Mouse (Mus musculus) liver, adult 2 months (tissue): Measurements from ENCODE around the gene Ccdc82. TPM values are rescaled to one million over a fixed set of nuclear protein-coding genes. Genes with fewer than 3 reads are reported as not detected.

Experiments
- DNase-seq: peaks from one replicate; pipeline ENCODE4 v3.0.0-alpha.2; 2011; ENCODE audit warnings: low read depth, low spot score; ENCODE audit errors: extremely low read depth
- H3K27ac ChIP-seq: fragments of 200-500 bp; replicated peaks from 2 replicates; pipeline ENCODE4 v1.5.1; 2012; ENCODE audit warnings: low read depth, mild to moderate bottlenecking, control low read depth, inconsistent platforms, low read length; ENCODE audit not compliant: insufficient read depth
- H3K27me3 ChIP-seq: fragments of 200-500 bp; 2 replicates; pipeline ENCODE4 v1.6.1; 2012; ENCODE audit warnings: mild to moderate bottlenecking, moderate library complexity, low read length, inconsistent platforms; ENCODE audit not compliant: control insufficient read depth, insufficient read depth
- H3K36me3 ChIP-seq: fragments of 200-500 bp; 2 replicates; pipeline ENCODE4 v1.6.1; 2012; ENCODE audit warnings: low read length, inconsistent platforms; ENCODE audit not compliant: control insufficient read depth, insufficient read depth
- H3K4me1 ChIP-seq: fragments of 200-500 bp; 2 replicates; pipeline ENCODE4 v1.6.1; 2011; ENCODE audit warnings: low read length; ENCODE audit not compliant: control insufficient read depth, insufficient read depth
- H3K4me3 ChIP-seq: fragments of 200-500 bp; 2 replicates; pipeline ENCODE4 v1.5.1; 2011; ENCODE audit warnings: low read depth, mild to moderate bottlenecking, control low read depth, low read length, moderate library complexity; ENCODE audit not compliant: insufficient read depth
- H3K79me2 ChIP-seq: fragments of 200-500 bp; 2 replicates; pipeline ENCODE4 v1.6.1; 2012; ENCODE audit warnings: inconsistent platforms, mild to moderate bottlenecking, low read length, moderate library complexity; ENCODE audit not compliant: control insufficient read depth, insufficient read depth
- H3K9ac ChIP-seq: fragments of 200-500 bp; 2 replicates; pipeline ENCODE4 v1.6.1; 2012; ENCODE audit warnings: low read depth, mild to moderate bottlenecking, control low read depth, inconsistent platforms, low read length
- CTCF ChIP-seq: fragments of 200-500 bp; IDR thresholded peaks from 2 replicates; pipeline ENCODE4 v1.5.1; 2011; ENCODE audit warnings: low read depth, low read length, control low read depth
- POLR2A ChIP-seq: fragments of 200-500 bp; IDR thresholded peaks from 2 replicates; pipeline ENCODE4 v1.6.1; 2011; ENCODE audit warnings: low read length, control low read depth; ENCODE audit not compliant: insufficient read depth; ENCODE audit errors: extremely low read depth
- WGBS: fragments of 180-500 bp; shearing (Covaris S2); methylation state at CpG from one replicate; pipeline ENCODE4 v1.1.7; 2018; 5-methylcytosine and 5-hydroxymethylcytosine counted together
- polyA plus RNA-seq: library from polyadenylated mRNA; depleted of rRNA; stranded (reverse); fragments of >200 nt; gene quantifications from 2 replicates; pipeline ENCODE4 v1.2.3, GENCODE M21; 2012
- total RNA-seq: library from RNA; depleted of rRNA; stranded (reverse); fragments of >200 nt; gene quantifications from 2 replicates; pipeline ENCODE4 v1.2.3, GENCODE M21; 2014

Gene Ccdc82
- total and polyA plus RNA-seq, 2 experiments, result 1.6 to 6.9 TPM

- no peak overlapping the region for H3K27ac ChIP-seq
- TF ChIP-seq CTCF (no peak), POLR2A (no peak)
- no peaks in the 10 kb centered on the region for H3K27me3 ChIP-seq
- no peak for DNase-seq
- H3K4me1 ChIP-seq, result no peaks in the 10 kb centered on the region
- no peak overlapping the region for H3K4me3 ChIP-seq
- H3K36me3 ChIP-seq, result peaks cover 2% of the 10 kb centered on the region
- 78% methylated on average over 1 of the region's 1 CpGs for WGBS
- H3K79me2 ChIP-seq, result no peaks in the 10 kb centered on the region; the same call in 1 of the 2 replicates
- no peak overlapping the region for H3K9ac ChIP-seq
Observed at GRCm38 (mm10) chr9:13256726-13257125, 10.0 kb downstream of the Ccdc82 start.

- 96% methylated on average over 2 of the region's 2 CpGs for WGBS
- DNase-seq, result no peak
Observed at GRCm38 (mm10) chr9:13258173-13258572, 11.4 kb downstream of the Ccdc82 start.

GRCm38 (mm10) chr9:13260980-13261379 lies 14.2 kb downstream of the Ccdc82 start:
- Histone ChIP-seq H3K27me3 (no peaks in the 10 kb centered on the region), H3K79me2 (no peaks in the 10 kb centered on the region), H3K36me3 (no peaks in the 10 kb centered on the region), H3K9ac (no peak overlapping the region), H3K27ac (no peak overlapping the region), H3K4me1 (no peaks in the 10 kb centered on the region), H3K4me3 (no peak overlapping the region)
- 77% methylated on average over 3 of the region's 3 CpGs for WGBS
- DNase-seq, result no peak
- no peak for TF ChIP-seq POLR2A
- TF ChIP-seq CTCF, result no peak

More at GRCm38 (mm10) chr9:13258173-13258572, 11.4 kb downstream of the Ccdc82 start:
- Histone ChIP-seq H3K9ac (no peak overlapping the region), H3K27me3 (no peaks in the 10 kb centered on the region), H3K4me1 (no peaks in the 10 kb centered on the region), H3K36me3 (peaks cover 2% of the 10 kb centered on the region; the same call in 1 of the 2 replicates), H3K79me2 (no peaks in the 10 kb centered on the region), H3K4me3 (no peak overlapping the region), H3K27ac (no peak overlapping the region)
- TF ChIP-seq POLR2A, result no peak
- TF ChIP-seq CTCF, result no peak

- no peak for DNase-seq
- Histone ChIP-seq H3K79me2 (no peaks in the 10 kb centered on the region), H3K4me1 (no peaks in the 10 kb centered on the region), H3K9ac (no peak overlapping the region), H3K4me3 (no peak overlapping the region), H3K36me3 (peaks cover 10% of the 10 kb centered on the region), H3K27ac (no peak overlapping the region), H3K27me3 (no peaks in the 10 kb centered on the region)
- WGBS, result 93% methylated on average over 1 of the region's 1 CpGs
- TF ChIP-seq CTCF, result no peak
- TF ChIP-seq POLR2A, result no peak
Observed at GRCm38 (mm10) chr9:13273219-13273618, 26.5 kb downstream of the Ccdc82 start.

- TF ChIP-seq CTCF (no peak), POLR2A (no peak)
- 66% methylated on average over 2 of the region's 2 CpGs for WGBS
Observed at GRCm38 (mm10) chr9:13287482-13287881, 40.7 kb downstream of the Ccdc82 start.

GRCm38 (mm10) chr9:13296274-13297121 lies 49.7 kb downstream of the Ccdc82 start:
- H3K9ac ChIP-seq, result peak overlapping the region; percentile 79
- no peaks in the 10 kb centered on the region for H3K36me3 ChIP-seq
- TF ChIP-seq POLR2A, result no peak
- TF ChIP-seq CTCF, result peak; percentile 66
- peak; percentile 36 for DNase-seq
- H3K27ac ChIP-seq, result peak overlapping the region; percentile 58
- peak overlapping the region; percentile 90 for H3K4me3 ChIP-seq
- WGBS, result 1% methylated on average over 28 of the region's 28 CpGs
- no peaks in the 10 kb centered on the region for H3K79me2 ChIP-seq
- peaks cover 5% of the 10 kb centered on the region; the same call in 1 of the 2 replicates for H3K4me1 ChIP-seq
- no peaks in the 10 kb centered on the region for H3K27me3 ChIP-seq

More at GRCm38 (mm10) chr9:13287482-13287881, 40.7 kb downstream of the Ccdc82 start:
- Histone ChIP-seq H3K9ac (no peak overlapping the region), H3K79me2 (no peaks in the 10 kb centered on the region), H3K27ac (no peak overlapping the region), H3K27me3 (no peaks in the 10 kb centered on the region), H3K4me1 (no peaks in the 10 kb centered on the region), H3K36me3 (no peaks in the 10 kb centered on the region), H3K4me3 (no peak overlapping the region)
- DNase-seq, result no peak
